Comparison of ENCODE assay signal across 23 mouse cellular contexts in the genomic region with DNA sequence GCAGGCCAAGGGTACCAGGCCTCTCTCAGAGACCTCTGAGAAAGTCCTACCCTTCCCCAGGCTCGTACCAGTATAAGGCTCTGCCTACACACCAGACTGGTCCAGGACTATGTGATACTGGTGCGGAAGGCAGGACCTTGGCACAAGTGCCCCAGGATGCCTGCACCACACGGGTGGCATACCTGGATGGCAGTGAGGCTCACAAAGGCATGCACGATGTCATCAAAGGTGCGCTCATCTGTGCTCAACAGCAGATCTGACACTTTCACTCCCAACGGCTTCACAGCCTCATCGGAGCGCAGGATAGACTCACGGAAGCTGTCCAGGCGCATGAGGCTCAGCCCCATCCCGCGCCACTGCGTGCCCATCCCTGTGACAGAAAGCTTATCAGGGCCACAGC. TPM values are rescaled to one million over a fixed set of nuclear protein-coding genes. Genes with fewer than 3 reads are reported as not detected.
DNase-seq lines count a peak whose midpoint lies in the region; ATAC-seq lines count a peak whose summit lies in the region.
"Had no signal": no experiment of that assay in that cellular context is flagged by ENCODE, and none has a peak within 500 bp of the region (broad histone marks: within the 10 kb centered on the region; RNA-seq: fewer than 3 reads in every experiment).

No protein-coding gene starts in this region.

- no peaks in the 10 kb centered on the region for H3K27me3 ChIP-seq in forebrain, embryonic 11.5 days (ENCODE audit: control insufficient read depth, insufficient read depth, low read length)
- no peaks in the 10 kb centered on the region for H3K27me3 ChIP-seq in forebrain, embryonic 12.5 days
- no peaks in the 10 kb centered on the region for H3K27me3 ChIP-seq in heart, embryonic 12.5 days (replicated peaks)
- H3K27me3 ChIP-seq: embryonic facial prominence, embryonic 15.5 days; heart, embryonic 13.5 days; intestine, embryonic 15.5 days had no signal

- no peak overlapping the region for H3K4me2 ChIP-seq in forebrain, embryonic 11.5 days (ENCODE audit: low read depth, low read length, severe bottlenecking)
- no peak overlapping the region for H3K4me2 ChIP-seq in forebrain, embryonic 12.5 days
- no peak overlapping the region for H3K4me2 ChIP-seq in heart, embryonic 12.5 days
- H3K4me2 ChIP-seq: embryonic facial prominence, embryonic 15.5 days; heart, embryonic 13.5 days; hindbrain, embryonic 14.5 days; intestine, embryonic 15.5 days had no signal

- peaks cover 14% of the 10 kb centered on the region for H3K4me1 ChIP-seq in forebrain, embryonic 11.5 days (replicated peaks; ENCODE audit: control insufficient read depth, insufficient read depth, low read length)
- peaks cover 28% of the 10 kb centered on the region for H3K4me1 ChIP-seq in forebrain, embryonic 12.5 days
- H3K4me1 ChIP-seq in heart, embryonic 12.5 days (replicated peaks) = peaks cover 26% of the 10 kb centered on the region

- 97% methylated on average over 13 of the region's 13 CpGs for WGBS in forebrain, embryonic 11.5 days
- WGBS in forebrain, embryonic 12.5 days = 96% methylated on average over 13 of the region's 13 CpGs
- WGBS in heart, embryonic 12.5 days = 92% methylated on average over 13 of the region's 13 CpGs

- no peak overlapping the region for H3K27ac ChIP-seq in forebrain, embryonic 11.5 days (ENCODE audit: low read depth, low read length)
- no peak overlapping the region for H3K27ac ChIP-seq in forebrain, embryonic 12.5 days
- no peak overlapping the region for H3K27ac ChIP-seq in heart, embryonic 12.5 days (ENCODE audit: poor library complexity, severe bottlenecking)
- H3K27ac ChIP-seq: embryonic facial prominence, embryonic 15.5 days; forebrain, embryonic 10.5 days; heart, adult 2 months; heart, embryonic 13.5 days; hindbrain, embryonic 14.5 days; intestine, embryonic 15.5 days had no signal

- DNase-seq in cerebellum, adult 11 months = peak; percentile 4
- DNase-seq in forebrain, embryonic 11.5 days (ENCODE audit: low spot score) = peak; percentile 47
- no peak for DNase-seq in heart, adult 9 months (ENCODE audit: low spot score in 2 of 2)
- DNase-seq in spleen, postnatal 4 days (ENCODE audit: low spot score in 2 of 2) = no peak
- DNase-seq: adrenal gland, postnatal 10 days; B cell, adult 2 months; cerebellum, adult 2 months; embryo, embryonic 11 days; gastrocnemius, postnatal 36 days; heart, adult 2 months; heart, postnatal 36 days; kidney, adult 18-20 months had no signal

- H3K36me3 ChIP-seq in forebrain, embryonic 11.5 days (ENCODE audit: control insufficient read depth, insufficient read depth, low read length) = peaks cover 75% of the 10 kb centered on the region
- H3K36me3 ChIP-seq in forebrain, embryonic 12.5 days (replicated peaks) = peaks cover 91% of the 10 kb centered on the region
- peaks cover 91% of the 10 kb centered on the region for H3K36me3 ChIP-seq in heart, embryonic 12.5 days

- no peak overlapping the region for H3K4me3 ChIP-seq in forebrain, embryonic 11.5 days (ENCODE audit: low read depth, low read length)
- H3K4me3 ChIP-seq in forebrain, embryonic 12.5 days (replicated peaks) = no peak overlapping the region
- H3K4me3 ChIP-seq in heart, embryonic 12.5 days = no peak overlapping the region
- H3K4me3 ChIP-seq: embryonic facial prominence, embryonic 15.5 days; erythroblast, embryonic 14.5 days; forebrain, embryonic 10.5 days; heart, adult 2 months; heart, embryonic 13.5 days; intestine, embryonic 15.5 days had no signal

- H3K9ac ChIP-seq in forebrain, embryonic 11.5 days (ENCODE audit: low read length) = no peak overlapping the region
- H3K9ac ChIP-seq in forebrain, embryonic 12.5 days = no peak overlapping the region
- 0 out of 2 replicates have a peak overlapping the region, but pooled peaks have one; percentile 0 for H3K9ac ChIP-seq in heart, embryonic 12.5 days
- H3K9ac ChIP-seq: embryonic facial prominence, embryonic 15.5 days; heart, embryonic 13.5 days; hindbrain, embryonic 14.5 days; intestine, embryonic 15.5 days had no signal

- H3K9me3 ChIP-seq in forebrain, embryonic 11.5 days (ENCODE audit: control insufficient read depth, low read length) = no peaks in the 10 kb centered on the region
- H3K9me3 ChIP-seq in forebrain, embryonic 12.5 days = no peaks in the 10 kb centered on the region
- H3K9me3 ChIP-seq in heart, embryonic 12.5 days (replicated peaks) = no peaks in the 10 kb centered on the region
- H3K9me3 ChIP-seq: embryonic facial prominence, embryonic 15.5 days; forebrain, embryonic 10.5 days; heart, embryonic 13.5 days; intestine, embryonic 15.5 days had no signal

- no peak for ATAC-seq in cerebellum, adult (ENCODE audit: insufficient number of reproducible peaks, low FRiP score, low TSS enrichment)
- ATAC-seq in forebrain, embryonic 11.5 days (replicated peaks; ENCODE audit: low FRiP score) = no peak
- no peak for ATAC-seq in forebrain, embryonic 12.5 days (ENCODE audit: low FRiP score)
- no peak for ATAC-seq in heart, embryonic 12.5 days (ENCODE audit: insufficient number of reproducible peaks, low FRiP score)
- ATAC-seq: CD4-positive, CD25-positive, alpha-beta regulatory T cell, adult 4 months; forebrain, embryonic 16.5 days; intestine, embryonic 15.5 days had no signal

RNA-seq across cellular contexts. Expression of gene Fasn, which starts 6.1 kb away (rescaled TPM):
- 139 and 140 TPM in 2 replicates for polyA plus RNA-seq in forebrain, embryonic 11.5 days (2014; fragmentation: Nextera tagmentation; extraction: Ambion mirVana)
- 118 and 139 TPM in 2 replicates for polyA plus RNA-seq in forebrain, embryonic 12.5 days (2016; fragmentation: Nextera tagmentation; extraction: Ambion mirVana)
- 45.1 and 47.5 TPM in 2 replicates for polyA plus RNA-seq in heart, embryonic 12.5 days (2016; fragmentation: Nextera tagmentation; extraction: Ambion mirVana)

RNA-seq across cellular contexts. Expression of gene Dus1l, which starts 22.0 kb away (rescaled TPM):
- polyA plus RNA-seq in forebrain, embryonic 11.5 days (2014; fragmentation: Nextera tagmentation; extraction: Ambion mirVana) = 71.7 and 80.3 TPM in 2 replicates
- 67.9 and 69.6 TPM in 2 replicates for polyA plus RNA-seq in forebrain, embryonic 12.5 days (2016; fragmentation: Nextera tagmentation; extraction: Ambion mirVana)
- polyA plus RNA-seq in heart, embryonic 12.5 days (2016; fragmentation: Nextera tagmentation; extraction: Ambion mirVana) = 48.0 and 48.3 TPM in 2 replicates

RNA-seq across cellular contexts. Expression of gene Gps1, which starts 34.2 kb away (rescaled TPM):
- polyA plus RNA-seq in forebrain, embryonic 11.5 days (2014; fragmentation: Nextera tagmentation; extraction: Ambion mirVana) = 271 and 304 TPM in 2 replicates
- polyA plus RNA-seq in forebrain, embryonic 12.5 days (2016; fragmentation: Nextera tagmentation; extraction: Ambion mirVana) = 246 and 247 TPM in 2 replicates
- polyA plus RNA-seq in heart, embryonic 12.5 days (2016; fragmentation: Nextera tagmentation; extraction: Ambion mirVana) = 139 and 140 TPM in 2 replicates

RNA-seq across cellular contexts. Expression of gene Rfng, which starts 34.2 kb away (rescaled TPM):
- 45.4 and 48.3 TPM in 2 replicates for polyA plus RNA-seq in forebrain, embryonic 11.5 days (2014; fragmentation: Nextera tagmentation; extraction: Ambion mirVana)
- 58.1 and 63.7 TPM in 2 replicates for polyA plus RNA-seq in forebrain, embryonic 12.5 days (2016; fragmentation: Nextera tagmentation; extraction: Ambion mirVana)
- 23.2 and 24.9 TPM in 2 replicates for polyA plus RNA-seq in heart, embryonic 12.5 days (2016; fragmentation: Nextera tagmentation; extraction: Ambion mirVana)

RNA-seq across cellular contexts. Expression of gene Hmga1b, which starts 55.7 kb away (rescaled TPM):
- 7.6 and 8.3 TPM in 2 replicates for polyA plus RNA-seq in forebrain, embryonic 11.5 days (2014; fragmentation: Nextera tagmentation; extraction: Ambion mirVana)
- 5.2 and 6.1 TPM in 2 replicates for polyA plus RNA-seq in forebrain, embryonic 12.5 days (2016; fragmentation: Nextera tagmentation; extraction: Ambion mirVana)
- 3.5 and 5.3 TPM in 2 replicates for polyA plus RNA-seq in heart, embryonic 12.5 days (2016; fragmentation: Nextera tagmentation; extraction: Ambion mirVana)

Comparison
In these comparisons a context has a peak if more than half of its experiments do, and no peak if none do; other contexts are left out.
1. DNase-seq: peak in cerebellum, adult 11 months (single experiment) and forebrain, embryonic 11.5 days (single experiment); none in heart, adult 9 months (0 of 2) and spleen, postnatal 4 days (0 of 2).